Mouse (Mus musculus): ENCODE data around the gene Sema3f.
A peak's percentile ranks its signal among the peaks of the same experiment; 100 is the strongest.

Sema3f gene

DNA sequence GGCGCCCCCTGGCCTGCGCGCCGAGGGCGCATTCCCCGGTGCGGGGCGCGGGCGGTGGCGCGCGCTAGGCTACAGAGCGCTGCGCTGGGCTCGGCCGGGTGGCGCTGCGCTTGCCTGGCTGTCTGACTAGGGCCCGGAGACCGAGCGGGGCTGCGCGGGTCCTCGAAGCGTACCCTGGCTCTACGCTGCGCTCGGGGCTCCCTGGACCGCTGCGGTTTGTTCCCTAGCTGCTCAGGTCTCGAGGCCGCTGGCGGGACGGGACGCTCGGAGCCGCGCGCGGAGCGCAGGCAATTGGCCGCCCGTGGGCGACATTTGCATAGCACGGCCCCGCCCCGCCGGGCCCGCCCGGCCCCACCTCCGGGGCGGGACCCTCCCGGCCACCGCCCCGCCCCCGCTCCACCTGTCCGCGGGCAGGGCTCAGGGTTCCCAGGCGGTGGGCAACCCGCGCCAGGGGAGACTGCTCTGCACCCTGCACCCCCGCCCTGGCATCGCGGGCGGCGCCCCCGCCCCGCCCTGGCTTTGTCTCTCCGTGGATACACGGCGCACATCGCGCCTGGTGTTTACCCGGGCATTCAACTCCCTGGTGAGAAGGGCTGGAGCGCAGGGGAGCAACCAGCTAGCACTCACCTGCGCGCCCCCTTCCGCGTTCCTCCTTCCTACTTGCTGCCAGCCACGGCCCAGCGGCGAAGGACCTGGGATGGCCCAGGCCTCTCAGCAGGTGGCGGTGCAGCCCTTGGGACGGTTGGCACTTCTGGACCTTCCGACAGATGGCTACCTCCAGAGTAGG, at the start of gene Sema3f:
Gene Sema3f, minus strand, starts transcription at position 779 of the 787 bp plus-strand sequence.
- peak; percentile 88 for DNase-seq

DNA sequence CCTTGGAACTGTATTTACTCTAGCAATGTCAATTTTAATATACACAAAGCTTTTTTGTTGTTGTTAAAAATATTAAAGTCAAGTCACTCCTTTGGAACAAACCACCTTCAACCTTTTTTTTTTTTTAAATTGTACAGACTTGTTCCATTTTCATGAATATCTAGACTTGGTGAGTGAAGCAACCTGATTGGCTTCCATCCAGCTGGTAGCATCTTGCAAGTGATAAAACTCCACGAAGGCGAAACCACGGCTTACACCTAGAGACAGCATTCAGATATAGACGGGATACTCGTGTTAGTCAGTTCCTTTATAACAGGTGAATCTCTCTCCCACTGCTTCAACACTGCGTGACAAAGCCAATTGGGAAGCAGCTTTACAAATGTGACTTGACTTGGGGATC, 49.3 kb upstream of the Sema3f start:
- no peak for DNase-seq

DNA sequence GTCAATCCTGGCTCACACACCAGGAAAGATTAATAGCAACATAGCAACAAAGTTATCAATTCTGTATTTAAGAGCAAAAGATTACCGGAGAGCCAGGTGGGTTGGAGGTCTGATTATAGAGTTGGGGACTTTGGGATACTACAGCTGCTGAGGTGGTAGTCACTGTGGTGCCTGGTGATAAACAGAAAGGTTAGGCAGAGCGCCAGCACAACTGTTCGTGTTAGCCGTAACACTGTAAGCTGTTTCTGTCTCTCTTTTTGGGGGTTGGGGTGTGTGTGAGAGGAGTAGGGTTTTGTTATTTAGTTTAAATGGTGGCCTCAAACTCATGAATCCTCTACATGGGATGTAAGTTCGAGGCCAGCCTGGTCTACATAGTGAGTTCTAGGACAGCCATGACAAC, 40.1 kb upstream of the Sema3f start:
- DNase-seq: no peak

DNA sequence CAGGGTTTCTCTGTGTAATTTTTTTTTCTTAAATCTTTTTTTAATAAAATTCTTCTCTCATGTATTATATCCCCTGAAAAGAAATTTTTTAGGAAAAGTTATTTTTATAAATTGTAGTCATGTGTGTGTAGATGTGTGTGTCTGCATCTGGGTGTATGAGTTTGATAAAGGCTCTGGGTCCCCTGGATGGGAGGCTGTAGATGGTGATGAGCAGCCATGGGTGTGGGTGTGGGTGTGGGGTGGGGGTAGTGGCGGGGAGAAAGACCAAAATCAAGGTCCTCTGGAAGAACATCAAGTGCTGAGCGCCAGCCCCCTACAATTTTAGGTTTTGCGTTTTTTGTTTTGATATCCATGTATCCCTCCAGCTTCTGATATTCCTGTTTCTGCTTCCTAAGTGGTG, 37.8 kb upstream of the Sema3f start:
- DNase-seq: no peak

DNA sequence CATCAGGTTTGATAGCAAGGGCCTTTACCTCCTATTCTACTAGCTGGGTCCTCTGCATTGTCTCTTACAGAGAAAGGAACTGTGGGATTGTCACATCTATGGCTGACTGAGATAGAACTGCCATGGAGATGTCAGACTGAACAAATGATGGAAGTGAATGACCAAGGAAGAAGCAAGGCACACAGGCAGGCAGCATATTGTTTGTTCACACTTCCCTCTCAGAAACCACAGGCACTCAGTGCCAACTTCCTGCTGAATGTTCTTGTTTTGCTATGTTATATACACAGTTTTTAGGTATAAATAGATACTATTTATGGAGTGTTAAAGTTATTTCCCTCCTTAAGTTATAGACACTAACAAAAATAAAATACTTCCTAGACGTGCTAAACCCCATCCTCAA, 37.0 kb upstream of the Sema3f start:
- no peak for DNase-seq

DNA sequence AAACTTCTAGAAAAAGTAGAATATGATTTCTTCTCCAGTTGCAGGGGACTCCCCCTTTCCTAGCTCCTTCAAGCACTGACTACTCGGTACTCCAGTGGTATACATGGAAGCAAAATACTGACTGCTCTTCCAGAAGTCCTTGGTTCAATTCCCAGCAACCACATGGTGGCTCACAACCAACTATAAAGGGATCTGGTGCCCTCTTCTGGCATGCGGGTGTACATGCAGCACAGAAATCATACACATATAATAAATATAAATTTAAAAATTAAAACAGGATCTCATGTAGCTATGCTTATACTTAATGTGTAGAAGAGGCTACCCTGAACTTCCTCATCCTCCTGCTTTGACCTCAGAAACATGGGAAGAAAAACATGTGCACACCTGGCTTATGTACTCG, 36.4 kb upstream of the Sema3f start:
- no peak for DNase-seq

DNA sequence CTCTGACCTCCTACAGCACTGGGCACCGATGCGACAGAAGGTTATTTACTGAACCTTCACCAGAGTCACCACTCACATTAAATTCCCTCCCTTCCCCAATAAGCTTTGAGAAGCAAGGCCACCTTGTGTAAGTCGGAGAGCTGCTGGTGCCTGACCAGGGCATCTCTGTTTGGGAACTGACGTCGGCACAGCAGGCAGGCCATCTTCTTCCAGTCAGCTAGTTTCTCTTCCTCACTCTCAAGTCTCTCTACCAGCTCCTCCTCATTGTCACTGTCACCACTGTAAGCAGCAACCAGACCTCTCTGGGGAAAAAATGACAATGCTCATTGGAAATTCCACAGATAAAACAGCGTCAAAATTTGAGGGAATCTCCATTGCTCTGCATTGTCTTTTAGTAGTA, 33.8 kb upstream of the Sema3f start:
- DNase-seq: no peak

DNA sequence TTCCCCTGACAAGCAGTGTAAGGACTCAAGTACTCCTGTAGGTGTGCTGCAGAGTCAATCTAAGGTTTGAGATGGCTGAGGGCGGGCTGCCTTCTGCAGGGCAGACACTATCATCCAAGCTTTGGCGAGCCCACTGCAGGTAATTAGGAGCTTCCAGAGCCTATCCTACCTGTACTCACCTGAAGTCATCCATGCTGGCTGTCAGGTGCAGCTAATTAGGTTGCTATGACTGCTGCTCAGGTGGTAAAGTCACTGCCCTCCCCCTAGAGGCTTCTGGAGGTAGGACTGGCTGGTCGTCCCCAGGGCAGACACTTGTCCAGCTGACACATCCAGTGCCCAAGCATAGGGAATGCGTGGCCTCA, 28.5 kb upstream of the Sema3f start:
- DNase-seq: peak; percentile 41

DNA sequence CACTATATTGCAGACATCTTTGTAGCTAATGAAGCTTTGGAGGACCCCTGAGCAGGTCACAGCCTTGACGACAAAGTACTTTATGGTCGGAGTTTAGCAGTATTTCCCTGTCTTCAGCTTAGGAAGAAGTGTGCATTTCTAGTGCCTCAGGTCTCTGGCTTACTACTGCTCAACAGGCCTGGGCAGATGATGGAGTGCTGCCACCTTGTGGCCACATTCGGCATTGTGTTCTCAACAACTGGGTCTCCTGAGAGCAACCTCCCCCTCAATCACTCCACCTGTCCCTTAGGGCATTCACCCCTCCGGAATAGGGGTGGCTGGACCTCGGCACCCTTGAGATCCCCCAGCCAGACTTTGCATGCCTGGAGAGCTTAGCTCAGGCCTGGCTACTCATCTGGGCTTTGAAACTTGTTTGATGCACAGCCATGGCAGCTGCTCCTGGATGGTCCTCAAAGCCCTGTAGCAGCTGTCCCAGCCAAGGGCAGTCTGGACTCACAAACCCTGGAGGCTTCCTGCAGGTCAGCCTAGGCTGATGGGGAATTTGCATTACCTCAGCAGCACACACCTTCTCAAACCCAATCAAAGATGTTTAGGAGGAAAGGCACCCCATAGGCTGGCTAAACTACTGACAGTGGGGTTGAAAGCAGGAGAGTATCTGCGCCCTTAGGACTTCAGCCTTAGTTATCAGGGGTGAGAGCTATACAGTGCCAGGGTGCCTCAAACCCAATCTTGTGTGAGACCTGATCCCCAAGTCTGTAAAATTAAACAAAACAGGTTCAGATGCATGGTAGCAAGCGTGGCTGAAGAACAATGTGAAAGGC, 28.0 kb upstream of the Sema3f start:
- DNase-seq: peak; percentile 81

DNA sequence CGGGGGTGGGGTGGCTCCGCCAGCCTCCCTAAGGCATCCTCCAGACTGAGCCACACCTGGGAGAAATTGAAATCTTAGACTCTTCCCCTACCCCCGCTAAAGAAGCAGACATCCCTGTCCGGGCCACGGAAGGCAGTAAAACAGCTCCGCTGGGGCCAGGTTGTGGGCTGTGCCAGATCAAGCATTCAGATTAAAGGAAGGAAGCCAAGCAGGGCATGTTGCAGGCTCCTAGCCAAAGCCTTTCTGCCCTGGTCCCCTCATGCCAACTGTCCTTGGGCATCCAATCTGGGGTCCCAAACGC, 25.9 kb upstream of the Sema3f start:
- peak; percentile 57 for DNase-seq

DNA sequence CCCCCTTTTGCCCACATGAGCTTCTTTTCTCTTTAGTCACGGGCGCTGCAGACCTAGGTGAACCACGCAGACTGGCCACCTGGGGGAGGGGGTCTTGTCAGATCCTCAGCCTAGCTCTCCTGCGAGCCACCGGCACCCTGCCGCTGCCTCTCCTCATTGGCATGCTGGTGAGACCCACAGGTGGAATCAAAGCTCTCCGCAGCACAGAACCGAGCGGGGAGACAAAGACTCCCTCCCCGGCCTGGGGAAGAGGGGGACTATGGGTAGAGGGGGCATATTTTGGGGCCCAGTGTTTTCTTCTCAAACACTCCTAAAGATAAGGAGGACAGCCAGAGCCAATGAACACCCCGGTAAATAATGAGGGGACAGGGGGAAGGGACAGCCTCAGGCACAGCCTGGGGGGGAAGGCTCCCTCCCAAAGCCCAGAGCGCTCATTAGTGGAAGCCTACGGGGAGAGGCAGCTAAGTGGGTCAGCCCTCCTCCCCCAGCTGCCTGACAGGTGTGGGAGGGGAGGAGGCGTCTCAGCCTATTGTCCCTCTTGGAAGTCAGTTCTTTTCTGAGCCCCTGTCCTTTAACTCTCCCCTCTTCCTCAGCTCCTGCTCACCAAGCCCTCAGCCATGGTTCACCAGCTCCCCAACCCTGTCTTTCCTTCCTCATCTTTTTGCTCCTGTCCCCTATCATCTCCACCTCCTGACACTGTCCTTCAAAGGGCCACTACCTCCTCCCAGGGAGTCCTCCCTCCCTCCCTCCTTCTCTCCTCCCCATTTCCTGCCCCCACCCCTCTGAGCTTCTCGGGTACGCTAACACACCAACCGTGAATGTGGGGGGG, 25.3 kb upstream of the Sema3f start:
- peak; percentile 50 for DNase-seq

DNA sequence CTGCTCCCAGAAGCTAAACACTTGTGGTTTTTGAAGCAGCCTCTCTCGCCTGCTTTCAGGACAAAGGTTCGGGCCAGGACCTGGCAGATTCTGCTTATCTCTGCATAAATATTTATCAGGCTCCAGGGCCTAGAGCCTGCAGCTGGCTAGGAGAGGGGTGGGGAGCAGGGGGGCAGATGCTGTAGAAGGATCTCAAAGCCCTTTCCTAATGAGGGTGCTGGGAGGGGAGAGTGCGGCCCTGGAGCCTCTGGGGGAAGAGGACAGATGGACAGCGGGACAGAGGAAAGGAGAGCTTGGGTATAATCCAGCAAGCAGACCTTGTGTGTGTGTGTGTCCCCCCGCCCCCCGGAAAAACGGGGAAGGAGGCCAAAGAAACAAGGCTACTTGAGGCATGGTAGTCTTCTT, 24.3 kb upstream of the Sema3f start:
- peak; percentile 12 for DNase-seq

DNA sequence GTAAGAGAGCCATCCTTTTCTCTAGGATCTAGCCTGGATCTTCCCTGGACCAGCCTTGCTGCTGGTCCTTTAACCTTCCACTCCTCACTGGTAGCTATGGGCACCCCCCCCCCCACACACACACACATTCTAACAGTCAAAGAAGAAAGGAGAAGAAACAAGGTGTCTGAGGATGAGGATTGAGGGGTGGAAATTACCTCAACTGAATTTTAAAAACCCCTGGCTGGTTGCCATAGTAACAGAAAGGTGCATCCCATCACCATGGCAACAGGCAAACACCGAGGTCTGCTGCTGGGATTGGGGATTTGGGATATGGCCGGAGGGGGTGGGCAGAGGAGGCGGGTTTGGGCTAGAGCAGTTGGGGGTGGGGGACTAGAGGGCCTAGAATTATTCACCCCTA, 19.4 kb upstream of the Sema3f start:
- DNase-seq: no peak

DNA sequence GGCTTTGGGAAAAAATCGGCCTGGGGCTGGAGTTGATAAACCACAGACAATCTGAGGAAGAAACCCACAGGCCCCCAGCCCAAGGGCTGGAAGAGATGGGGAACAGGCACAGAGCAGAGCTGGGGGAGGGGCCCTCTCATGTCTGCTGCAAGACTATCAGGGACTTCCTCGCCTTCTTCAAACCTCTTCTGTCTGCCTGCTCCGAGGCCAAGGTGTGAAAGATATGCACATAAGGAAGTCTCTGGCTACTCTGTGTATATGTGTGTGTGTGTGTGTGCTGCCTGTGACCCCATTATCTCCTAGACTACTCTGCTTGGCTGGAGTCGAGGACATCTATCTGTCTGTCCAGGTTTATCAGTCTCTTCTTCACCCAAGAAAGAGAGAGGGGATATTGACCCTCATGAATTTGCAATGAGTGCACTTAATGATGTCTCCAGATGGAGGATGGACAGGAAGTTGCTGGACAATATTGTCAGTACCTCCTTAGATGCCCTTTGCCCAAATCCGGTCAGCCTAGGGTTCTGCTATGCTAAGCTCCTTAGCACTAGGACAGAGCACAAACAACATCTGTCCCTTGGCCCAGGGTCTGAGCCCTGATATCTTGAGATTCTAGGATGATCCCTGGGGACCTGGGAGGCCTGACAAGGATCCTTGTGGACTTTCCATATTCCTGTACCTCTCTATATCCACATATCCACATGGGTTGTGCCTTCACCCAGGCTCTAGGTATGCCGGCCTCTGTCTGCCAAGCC, 18.8 kb upstream of the Sema3f start:
- no peak for DNase-seq

DNA sequence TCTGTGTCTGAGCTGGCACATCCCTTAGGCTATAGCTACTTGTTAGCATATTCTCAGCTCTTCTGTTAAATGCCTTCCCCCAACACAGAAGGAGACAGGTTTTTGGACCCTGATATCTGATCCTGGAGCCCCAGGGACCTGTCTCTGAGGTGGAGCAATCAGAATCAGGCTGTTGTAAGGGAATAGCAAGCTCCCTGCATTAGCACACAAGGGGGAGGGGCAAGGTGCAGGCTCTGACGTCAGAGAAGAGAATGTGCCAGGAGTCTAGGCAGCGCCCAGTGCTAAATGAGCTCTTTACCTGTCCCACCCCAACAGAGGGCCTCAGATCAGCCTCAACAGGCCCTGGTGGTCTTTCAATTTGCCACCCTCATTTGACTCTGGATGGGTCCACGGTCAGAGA, 16.8 kb upstream of the Sema3f start:
- DNase-seq: peak; percentile 5

DNA sequence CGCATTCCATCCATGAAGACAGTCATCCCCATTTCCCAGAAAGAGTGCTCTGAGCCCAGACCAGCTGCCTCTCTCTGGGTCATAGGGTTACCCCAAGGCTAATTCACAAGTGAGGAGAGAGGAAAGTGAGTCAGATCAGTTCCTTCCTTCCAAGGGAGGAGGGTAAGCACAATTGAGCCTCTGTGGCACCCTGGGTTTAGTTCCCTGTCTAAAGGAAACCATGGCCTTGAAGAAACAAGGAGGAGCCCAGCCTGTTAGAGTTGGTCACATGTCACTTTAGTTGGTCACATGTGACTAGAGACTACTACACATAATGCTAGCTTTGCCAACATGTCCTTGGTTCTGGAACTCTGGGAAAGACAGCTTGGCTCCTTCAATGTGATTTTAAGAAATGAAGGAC, 14.5 kb upstream of the Sema3f start:
- no peak for DNase-seq

DNA sequence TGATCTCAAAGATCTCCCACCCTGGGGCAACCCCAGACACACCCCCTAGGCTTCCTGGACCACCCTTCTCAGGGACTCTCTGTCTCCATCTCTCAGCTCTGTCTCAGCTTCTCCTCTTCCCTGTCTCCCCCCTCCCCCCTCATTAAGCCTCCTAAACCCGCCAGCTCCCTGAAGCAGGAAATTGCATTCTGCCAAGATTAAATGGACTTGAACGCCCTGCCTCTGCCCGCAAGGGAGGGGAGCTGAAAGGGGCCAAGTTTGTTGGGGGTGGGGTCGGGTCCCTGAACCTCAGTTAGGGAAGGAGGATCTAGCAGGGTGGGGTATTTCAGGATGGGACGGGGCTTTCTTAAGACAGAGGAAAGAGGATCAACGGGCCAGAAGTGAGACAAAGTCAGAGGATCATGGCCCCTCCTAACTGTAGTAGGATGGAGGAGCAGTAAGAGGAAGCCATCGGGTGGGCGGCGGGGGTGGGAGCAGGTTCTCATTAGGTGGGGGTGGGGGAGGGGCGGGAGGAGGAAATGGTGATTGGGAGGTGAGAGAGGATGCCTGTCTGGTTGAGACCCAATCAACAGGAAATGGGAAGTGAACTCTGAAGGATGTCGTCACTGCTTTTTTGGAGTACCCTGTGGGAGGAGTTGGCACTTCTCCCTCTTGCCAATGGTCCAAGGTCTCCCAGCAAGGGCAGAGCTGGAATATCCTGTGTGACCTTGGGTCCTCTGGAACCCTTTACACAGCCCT, 13.7 kb upstream of the Sema3f start:
- DNase-seq: peak; percentile 6

DNA sequence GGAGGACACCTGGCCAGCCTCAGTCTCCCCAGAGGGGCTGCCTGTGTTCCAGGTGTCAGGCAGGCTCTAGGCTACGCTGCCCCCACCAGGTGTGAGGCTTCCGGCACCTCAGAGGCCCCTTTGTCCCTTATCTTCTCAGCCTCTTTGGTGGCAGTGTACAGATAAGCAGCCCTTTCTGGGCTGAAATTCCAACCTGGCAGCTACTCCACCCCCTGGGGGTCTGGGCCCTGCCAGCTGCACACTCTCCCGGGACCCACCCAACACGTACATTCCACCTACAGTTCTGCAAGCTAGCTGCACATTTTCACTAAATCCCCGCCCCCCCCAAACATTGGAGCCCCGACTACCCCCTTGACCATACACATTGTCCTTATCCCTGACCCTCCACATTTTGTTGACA, 13.0 kb upstream of the Sema3f start:
- DNase-seq: no peak

DNA sequence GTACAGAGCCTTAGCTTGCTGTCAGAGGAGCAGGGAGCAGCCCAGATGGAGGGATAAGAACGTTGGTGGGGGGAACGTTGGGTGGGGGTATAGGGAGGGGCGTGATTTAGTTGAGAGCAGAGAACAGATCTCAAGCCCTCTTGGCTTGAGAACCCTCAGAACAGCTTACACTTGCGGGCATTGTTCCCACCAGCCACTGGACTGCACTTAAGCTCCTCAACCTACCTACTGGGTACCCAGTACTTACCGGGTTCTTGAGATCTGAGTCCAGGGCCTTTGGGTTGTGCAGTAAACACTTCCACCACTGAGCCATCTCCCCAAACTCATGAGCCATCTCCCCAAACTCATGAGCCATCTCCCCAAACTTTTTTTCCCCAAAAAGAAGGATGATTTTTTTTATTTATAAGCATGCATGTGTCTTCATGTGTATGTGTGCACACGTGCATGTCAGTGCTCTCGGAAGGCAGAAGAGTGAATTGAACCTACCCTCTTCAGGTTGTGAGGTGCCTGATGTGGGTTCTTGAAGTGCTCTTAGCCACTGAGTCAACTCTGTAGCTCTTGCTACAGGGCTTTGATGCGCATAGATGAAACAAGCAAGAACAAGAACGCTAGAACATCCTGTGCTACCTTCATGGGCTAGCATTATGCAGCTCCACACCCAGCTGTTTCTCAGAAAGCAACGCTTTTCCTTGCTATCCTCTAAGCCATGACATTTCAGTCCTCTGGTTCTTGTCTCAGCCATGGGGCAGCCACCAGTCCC, 8.7 kb upstream of the Sema3f start:
- no peak for DNase-seq

DNA sequence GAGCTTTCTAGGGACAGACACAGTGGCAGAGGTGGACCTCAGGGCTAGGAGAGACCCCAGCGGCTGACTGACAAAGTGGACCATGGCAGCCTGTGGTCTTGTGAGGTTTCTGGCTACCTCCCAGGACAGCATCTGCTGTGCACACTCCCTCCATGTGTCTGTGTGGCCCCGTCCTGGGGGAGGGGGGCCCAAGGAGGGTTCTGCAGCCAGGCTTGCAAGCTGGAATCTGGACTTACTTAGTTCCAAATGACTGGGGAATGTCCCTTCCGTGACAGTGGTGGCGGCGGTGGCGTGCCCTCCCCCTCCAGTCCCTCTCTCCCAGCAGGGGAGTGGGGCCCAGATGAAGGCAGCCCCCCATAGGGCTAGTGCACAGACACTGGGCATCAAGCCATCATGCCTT, 6.7 kb upstream of the Sema3f start:
- peak; percentile 49 for DNase-seq

DNA sequence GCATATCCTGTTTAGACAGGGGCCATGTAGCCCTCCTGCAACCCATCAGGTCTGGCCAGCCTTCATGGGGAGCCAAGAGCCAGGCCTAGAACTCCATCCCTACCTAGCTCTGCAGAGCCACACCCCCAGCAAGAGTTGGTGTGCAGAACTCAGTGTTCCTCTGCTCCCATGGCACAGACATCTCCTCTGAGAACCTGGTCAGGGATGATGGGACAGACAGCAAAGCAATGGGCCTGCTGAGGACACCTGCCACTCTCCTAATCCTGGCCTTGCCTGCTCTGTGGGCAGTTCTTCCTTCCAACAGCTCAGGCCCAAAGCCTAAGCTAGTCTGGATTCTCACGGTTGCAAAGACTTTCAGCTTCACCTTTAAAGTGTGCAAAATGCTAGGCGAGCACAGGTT, 5.4 kb upstream of the Sema3f start:
- peak; percentile 71 for DNase-seq

All from cerebellum, adult 9-11 months (tissue).